10 mouse cellular contexts compared by ENCODE assay signal in the genomic region with DNA sequence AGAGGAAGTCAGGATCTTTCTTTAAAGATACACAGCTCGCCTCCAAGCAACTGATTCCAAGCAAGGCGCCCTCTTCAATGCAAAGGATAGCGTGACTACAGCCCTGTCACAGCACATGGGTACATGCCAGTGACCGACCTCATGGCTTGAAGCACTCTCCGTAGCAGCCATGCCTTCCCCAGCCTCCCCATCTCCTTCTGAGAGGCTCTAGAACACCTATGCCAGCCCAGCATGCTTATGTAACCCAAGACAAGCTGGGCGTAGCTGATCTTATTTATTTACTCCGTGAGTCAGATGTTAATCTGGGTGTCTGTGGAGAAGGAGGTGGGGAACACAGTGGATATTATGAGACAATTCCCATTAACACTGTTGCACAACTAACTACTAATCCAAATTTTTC. TPM values are rescaled to one million over a fixed set of nuclear protein-coding genes. Genes with fewer than 3 reads are reported as not detected.
DNase-seq lines count a peak whose midpoint lies in the region; ATAC-seq and TF ChIP-seq lines count a peak whose summit lies in the region.
"Had no signal": no experiment of that assay in that cellular context is flagged by ENCODE, and none has a peak within 500 bp of the region (broad histone marks: within the 10 kb centered on the region; RNA-seq: fewer than 3 reads in every experiment).

No protein-coding gene starts in this region.

- peaks cover 31% of the 10 kb centered on the region for H3K4me1 ChIP-seq in kidney, embryonic 16.5 days (ENCODE audit: insufficient read depth, low read length)
- peaks cover 9% of the 10 kb centered on the region for H3K4me1 ChIP-seq in cortical plate, adult 2 months (ENCODE audit: control insufficient read depth, insufficient read depth, low read length)
- H3K4me1 ChIP-seq in forebrain, postnatal 0 days (ENCODE audit: insufficient read depth) = no peaks in the 10 kb centered on the region
- peaks cover 5% of the 10 kb centered on the region; the same call in 1 of the 2 replicates for H3K4me1 ChIP-seq in hindbrain, embryonic 11.5 days (replicated peaks; ENCODE audit: control insufficient read depth, insufficient read depth, low read length)

- no peak overlapping the region for H3K9ac ChIP-seq in kidney, embryonic 16.5 days (replicated peaks; ENCODE audit: low read length)
- H3K9ac ChIP-seq in forebrain, postnatal 0 days = no peak overlapping the region
- H3K9ac ChIP-seq in hindbrain, embryonic 11.5 days (ENCODE audit: low read depth, low read length) = no peak overlapping the region
- H3K9ac ChIP-seq: embryonic facial prominence, embryonic 13.5 days; hindbrain, embryonic 13.5 days; liver, embryonic 14.5 days had no signal

- no peak for TF ChIP-seq POLR2A in cortical plate, adult 2 months (IDR thresholded peaks at IDR 0.05; ENCODE audit: extremely low read depth, insufficient read depth, low read length)

- H3K27me3 ChIP-seq in kidney, embryonic 16.5 days (ENCODE audit: insufficient read depth, low read length) = no peaks in the 10 kb centered on the region
- no peaks in the 10 kb centered on the region for H3K27me3 ChIP-seq in forebrain, postnatal 0 days (ENCODE audit: insufficient read depth, low read length)
- H3K27me3 ChIP-seq in hindbrain, embryonic 11.5 days (ENCODE audit: control insufficient read depth, insufficient read depth, low read length) = no peaks in the 10 kb centered on the region
- H3K27me3 ChIP-seq: embryonic facial prominence, embryonic 13.5 days; hindbrain, embryonic 13.5 days had no signal

- H3K4me3 ChIP-seq in kidney, embryonic 16.5 days (ENCODE audit: low read length) = no peak overlapping the region
- H3K4me3 ChIP-seq in cortical plate, adult 2 months (ENCODE audit: insufficient read depth, low read length) = no peak overlapping the region
- no peak overlapping the region for H3K4me3 ChIP-seq in forebrain, postnatal 0 days (ENCODE audit: low read depth, low read length)
- H3K4me3 ChIP-seq in hindbrain, embryonic 11.5 days (ENCODE audit: low read depth, low read length) = no peak overlapping the region
- H3K4me3 ChIP-seq: embryonic facial prominence, embryonic 13.5 days; hindbrain, embryonic 13.5 days had no signal

- TF ChIP-seq CTCF in cortical plate, adult 2 months (IDR thresholded peaks at IDR 0.05; ENCODE audit: extremely low read depth, insufficient read depth, low read length) = no peak
- no peak for TF ChIP-seq CTCF in forebrain, postnatal 0 days (IDR thresholded peaks at IDR 0.05; ENCODE audit: low read depth)

- ATAC-seq in kidney, embryonic 16.5 days (ENCODE audit: low FRiP score, low TSS enrichment) = no peak
- no peak for ATAC-seq in forebrain, postnatal 0 days
- no peak; the same call in 1 of the 2 replicates for ATAC-seq in hindbrain, embryonic 11.5 days (ENCODE audit: low FRiP score)

- H3K9me3 ChIP-seq in kidney, embryonic 16.5 days (ENCODE audit: low read length) = no peaks in the 10 kb centered on the region
- no peaks in the 10 kb centered on the region for H3K9me3 ChIP-seq in forebrain, postnatal 0 days (ENCODE audit: low read length)
- no peaks in the 10 kb centered on the region for H3K9me3 ChIP-seq in hindbrain, embryonic 11.5 days (ENCODE audit: control insufficient read depth, low read length)
- H3K9me3 ChIP-seq: embryonic facial prominence, embryonic 13.5 days; hindbrain, embryonic 13.5 days had no signal

- DNase-seq in kidney, adult 8-10 months = no peak
- peak; percentile 31 for DNase-seq in urinary bladder, postnatal 14 days (ENCODE audit: low spot score)
- DNase-seq in urinary bladder, postnatal 4 days (ENCODE audit: low spot score in 2 of 2) = no peak
- no peak for DNase-seq in forebrain, postnatal 0 days
- DNase-seq in hindbrain, embryonic 11.5 days (ENCODE audit: low spot score) = no peak

- WGBS in kidney, embryonic 16.5 days = 63% methylated on average over 7 of the region's 7 CpGs
- WGBS in forebrain, postnatal 0 days = 57% methylated on average over 7 of the region's 7 CpGs
- WGBS in hindbrain, embryonic 11.5 days = 62% methylated on average over 7 of the region's 7 CpGs

- peak overlapping the region; percentile 83 for H3K27ac ChIP-seq in kidney, embryonic 16.5 days (ENCODE audit: low read length)
- H3K27ac ChIP-seq in cortical plate, adult 2 months (ENCODE audit: insufficient read depth, low read length) = peak overlapping the region; percentile 69
- no peak overlapping the region for H3K27ac ChIP-seq in forebrain, postnatal 0 days (ENCODE audit: low read depth, low read length)
- H3K27ac ChIP-seq in hindbrain, embryonic 11.5 days (ENCODE audit: low read depth, low read length) = no peak overlapping the region
- H3K27ac ChIP-seq: embryonic facial prominence, embryonic 13.5 days; hindbrain, embryonic 13.5 days; liver, embryonic 14.5 days had no signal

- no peaks in the 10 kb centered on the region for H3K36me3 ChIP-seq in kidney, embryonic 16.5 days (ENCODE audit: insufficient read depth, low read length)
- H3K36me3 ChIP-seq in forebrain, postnatal 0 days (ENCODE audit: insufficient read depth) = no peaks in the 10 kb centered on the region
- H3K36me3 ChIP-seq in hindbrain, embryonic 11.5 days (ENCODE audit: control insufficient read depth, insufficient read depth, low read length) = no peaks in the 10 kb centered on the region
- H3K36me3 ChIP-seq: hindbrain, embryonic 13.5 days had no signal

- no peak overlapping the region for H3K4me2 ChIP-seq in kidney, embryonic 16.5 days (replicated peaks; ENCODE audit: low read depth, low read length)
- H3K4me2 ChIP-seq in forebrain, postnatal 0 days (ENCODE audit: low read depth) = no peak overlapping the region
- H3K4me2 ChIP-seq in hindbrain, embryonic 11.5 days (replicated peaks; ENCODE audit: low read depth, low read length) = no peak overlapping the region
- H3K4me2 ChIP-seq: embryonic facial prominence, embryonic 13.5 days; hindbrain, embryonic 13.5 days had no signal

RNA-seq across cellular contexts. Expression of a gene that starts 13.8 kb away (rescaled TPM):
- 20.1 and 22.4 TPM in 2 replicates for polyA plus RNA-seq in kidney, embryonic 16.5 days (2015; fragmentation: Nextera tagmentation; extraction: Ambion mirVana)
- polyA plus RNA-seq in cortical plate, adult 2 months (2012; rRNA removed) = 43.6 and 47.8 TPM in 2 replicates
- 48.1 and 68.8 TPM in 2 replicates for total RNA-seq in forebrain, postnatal 0 days (2014; rRNA removed)
- polyA plus RNA-seq in forebrain, postnatal 0 days (2015; fragmentation: Nextera tagmentation; extraction: Ambion mirVana) = 7.7 and 15.4 TPM in 2 replicates
- polyA plus RNA-seq in hindbrain, embryonic 11.5 days (2014; fragmentation: Nextera tagmentation; extraction: Ambion mirVana) = 25.9 and 33.2 TPM in 2 replicates

Comparison
In these comparisons a context has a peak if more than half of its experiments do, and no peak if none do; other contexts are left out.
1. H3K27ac ChIP-seq: peak in kidney, embryonic 16.5 days (single experiment) and cortical plate, adult 2 months (single experiment); none in forebrain, postnatal 0 days (single experiment) and hindbrain, embryonic 11.5 days (single experiment).